Mouse (Mus musculus) embryonic fibroblast, embryonic 13.5 days (primary cell): ENCODE data around the gene Zbtb11.

Experiments used
- CTCF ChIP-seq: IDR thresholded peaks from 2 replicates; pipeline ENCODE4 v1.5.1; 2011; ENCODE audit warnings: mild to moderate bottlenecking, control low read depth, low read length, moderate library complexity, borderline replicate concordance; ENCODE audit not compliant: insufficient read depth
- POLR2A ChIP-seq: IDR thresholded peaks from 2 replicates; pipeline ENCODE4 v1.6.1; 2011; ENCODE audit warnings: low read depth, mild to moderate bottlenecking, control low read depth, low read length, moderate library complexity

GRCm38 (mm10) chr16:56028722-56029551, 55.3 kb downstream of the Zbtb11 start:
- TF ChIP-seq POLR2A, result no peak; the same call in 1 of the 2 replicates
- TF ChIP-seq CTCF, result no peak
